Mouse (Mus musculus): ENCODE results near the gene St3gal5. TPM values are rescaled to one million over a fixed set of nuclear protein-coding genes. Genes with fewer than 3 reads are reported as not detected.
A peak's percentile ranks its signal among the peaks of the same experiment; 100 is the strongest.

Gene St3gal5
- polyA plus RNA-seq, 1 experiment = 27.6 TPM

GRCm38 (mm10) chr6:72179006-72179405, 81.6 kb downstream of the St3gal5 start:
- H3K79me2 ChIP-seq (ENCODE audit: control insufficient read depth, insufficient read depth) = no peaks in the 10 kb centered on the region

GRCm38 (mm10) chr6:72179562-72180502, 82.4 kb downstream of the St3gal5 start:
- no peak overlapping the region for H3ac ChIP-seq (ENCODE audit: control insufficient read depth, insufficient read length, low read depth)
- H3K36me3 ChIP-seq (ENCODE audit: control insufficient read depth, insufficient read depth) = no peaks in the 10 kb centered on the region
- no peak for TF ChIP-seq CTCF (IDR thresholded peaks at IDR 0.05; ENCODE audit: control insufficient read depth, insufficient read depth, insufficient read length)
- TF ChIP-seq USF1 (IDR thresholded peaks at IDR 0.05; ENCODE audit: low read depth) = no peak
- TF ChIP-seq MAX (IDR thresholded peaks at IDR 0.05) = no peak
- TF ChIP-seq MYOG (IDR thresholded peaks at IDR 0.05; ENCODE audit: control insufficient read depth, extremely low read depth, insufficient read length) = no peak
- no peak for TF ChIP-seq CEBPB (IDR thresholded peaks at IDR 0.05; ENCODE audit: low read depth)
- TF ChIP-seq FOSL1 (IDR thresholded peaks at IDR 0.05; ENCODE audit: insufficient read depth, low read length, poor library complexity, severe bottlenecking) = no peak
- no peak for TF ChIP-seq MYOD1 (IDR thresholded peaks at IDR 0.05; ENCODE audit: control insufficient read depth, insufficient read length, low read depth)
- no peak overlapping the region for H3K4me3 ChIP-seq (ENCODE audit: insufficient read depth, poor library complexity, severe bottlenecking)
- no peaks in the 10 kb centered on the region for H3K27me3 ChIP-seq (ENCODE audit: control insufficient read depth, insufficient read depth, insufficient read length)
- H3K79me2 ChIP-seq (ENCODE audit: control insufficient read depth, insufficient read depth) = no peaks in the 10 kb centered on the region
- H3K79me3 ChIP-seq (ENCODE audit: low read depth) = no peaks in the 10 kb centered on the region

More at GRCm38 (mm10) chr6:72179006-72179405, 81.6 kb downstream of the St3gal5 start:
- no peaks in the 10 kb centered on the region for H3K36me3 ChIP-seq (ENCODE audit: control insufficient read depth, insufficient read depth)
- H3K79me3 ChIP-seq (ENCODE audit: low read depth) = no peaks in the 10 kb centered on the region
- no peaks in the 10 kb centered on the region for H3K27me3 ChIP-seq (ENCODE audit: control insufficient read depth, insufficient read depth, insufficient read length)
- H3ac ChIP-seq (ENCODE audit: control insufficient read depth, insufficient read length, low read depth) = no peak overlapping the region
- H3K4me3 ChIP-seq (ENCODE audit: insufficient read depth, poor library complexity, severe bottlenecking) = no peak overlapping the region
- TF ChIP-seq FOSL1 (IDR thresholded peaks at IDR 0.05; ENCODE audit: insufficient read depth, low read length, poor library complexity, severe bottlenecking) = no peak
- no peak for TF ChIP-seq MYOD1 (IDR thresholded peaks at IDR 0.05; ENCODE audit: control insufficient read depth, insufficient read length, low read depth)
- no peak for TF ChIP-seq CTCF (IDR thresholded peaks at IDR 0.05; ENCODE audit: control insufficient read depth, insufficient read depth, insufficient read length)
- no peak for TF ChIP-seq MYOG (IDR thresholded peaks at IDR 0.05; ENCODE audit: control insufficient read depth, extremely low read depth, insufficient read length)
- TF ChIP-seq CEBPB (IDR thresholded peaks at IDR 0.05; ENCODE audit: low read depth) = no peak
- no peak for TF ChIP-seq MAX (IDR thresholded peaks at IDR 0.05)
- TF ChIP-seq USF1 (IDR thresholded peaks at IDR 0.05; ENCODE audit: low read depth) = no peak

GRCm38 (mm10) chr6:72184576-72184975, 87.2 kb downstream of the St3gal5 start:
- Histone ChIP-seq H3K79me2 (ENCODE audit: control insufficient read depth, insufficient read depth) (no peaks in the 10 kb centered on the region), H3ac (ENCODE audit: control insufficient read depth, insufficient read length, low read depth) (no peak overlapping the region), H3K4me3 (ENCODE audit: insufficient read depth, poor library complexity, severe bottlenecking) (no peak overlapping the region), H3K27me3 (ENCODE audit: control insufficient read depth, insufficient read depth, insufficient read length) (no peaks in the 10 kb centered on the region), H3K79me3 (ENCODE audit: low read depth) (no peaks in the 10 kb centered on the region), H3K36me3 (ENCODE audit: control insufficient read depth, insufficient read depth) (no peaks in the 10 kb centered on the region)
- TF ChIP-seq CTCF (IDR thresholded peaks at IDR 0.05; ENCODE audit: control insufficient read depth, insufficient read depth, insufficient read length) = no peak
- no peak for TF ChIP-seq MYOG (IDR thresholded peaks at IDR 0.05; ENCODE audit: control insufficient read depth, extremely low read depth, insufficient read length)
- no peak for TF ChIP-seq MAX (IDR thresholded peaks at IDR 0.05)
- no peak for TF ChIP-seq USF1 (IDR thresholded peaks at IDR 0.05; ENCODE audit: low read depth)
- no peak for TF ChIP-seq MYOD1 (IDR thresholded peaks at IDR 0.05; ENCODE audit: control insufficient read depth, insufficient read length, low read depth)
- no peak for TF ChIP-seq FOSL1 (IDR thresholded peaks at IDR 0.05; ENCODE audit: insufficient read depth, low read length, poor library complexity, severe bottlenecking)
- no peak for TF ChIP-seq CEBPB (IDR thresholded peaks at IDR 0.05; ENCODE audit: low read depth)

DNA sequence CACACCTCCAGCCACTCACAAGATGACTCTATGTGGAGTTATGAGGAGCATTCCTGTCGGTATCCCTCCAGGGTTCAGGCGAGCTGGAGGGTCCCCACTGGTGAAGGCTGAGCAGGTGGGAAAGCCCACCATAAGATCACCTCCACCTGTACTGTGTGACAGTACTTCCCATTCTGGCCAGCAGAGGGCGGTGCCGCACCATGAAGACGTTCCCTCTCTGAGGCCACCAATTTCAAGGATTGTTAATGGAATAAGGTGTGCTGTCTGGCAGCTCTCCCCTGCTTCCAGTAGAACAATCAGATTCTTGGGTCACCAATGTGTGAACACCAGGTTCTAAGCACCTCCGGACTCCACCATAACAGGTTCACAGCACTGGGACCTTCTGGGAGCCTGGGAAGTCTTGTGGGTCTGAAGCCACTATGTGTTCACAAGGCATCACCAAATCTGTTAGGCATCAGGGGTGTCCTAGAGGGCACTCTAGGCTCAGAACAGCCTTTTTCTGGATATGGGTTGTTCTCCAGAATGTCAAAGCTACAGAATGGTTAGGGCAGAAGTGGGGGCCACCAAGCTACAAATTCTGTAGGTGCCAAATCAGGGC, 88.6 kb downstream of the St3gal5 start:
- H3K4me3 ChIP-seq (ENCODE audit: insufficient read depth, poor library complexity, severe bottlenecking) = no peak overlapping the region
- no peaks in the 10 kb centered on the region for H3K27me3 ChIP-seq (ENCODE audit: control insufficient read depth, insufficient read depth, insufficient read length)
- H3K79me2 ChIP-seq (ENCODE audit: control insufficient read depth, insufficient read depth) = no peaks in the 10 kb centered on the region
- no peaks in the 10 kb centered on the region for H3K36me3 ChIP-seq (ENCODE audit: control insufficient read depth, insufficient read depth)
- TF ChIP-seq USF1 (IDR thresholded peaks at IDR 0.05; ENCODE audit: low read depth) (no peak), CTCF (IDR thresholded peaks at IDR 0.05; ENCODE audit: control insufficient read depth, insufficient read depth, insufficient read length) (peak; percentile 92), MYOG (IDR thresholded peaks at IDR 0.05; ENCODE audit: control insufficient read depth, extremely low read depth, insufficient read length) (no peak)
- no peak overlapping the region for H3ac ChIP-seq (ENCODE audit: control insufficient read depth, insufficient read length, low read depth)
- H3K79me3 ChIP-seq (ENCODE audit: low read depth) = no peaks in the 10 kb centered on the region

DNA sequence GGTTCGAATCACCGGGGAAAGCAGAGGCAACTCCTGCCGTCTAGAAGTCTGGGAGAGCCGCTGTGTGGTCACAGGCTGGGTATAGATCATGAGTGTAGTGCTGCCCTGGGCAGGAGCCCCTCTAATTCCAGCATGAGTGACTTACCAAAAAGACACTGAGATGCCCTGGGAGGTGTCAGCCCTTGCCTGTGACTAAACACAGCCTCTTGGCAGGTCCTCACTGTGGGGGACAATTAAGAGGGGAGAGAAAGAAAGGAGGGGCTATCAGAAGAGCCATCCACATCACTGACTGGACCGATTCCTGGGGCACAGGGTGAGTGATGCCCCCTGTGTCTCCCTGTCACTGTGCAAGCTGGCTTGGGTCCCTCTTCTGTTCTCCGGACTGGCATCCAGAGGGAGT, 89.4 kb downstream of the St3gal5 start:
- no peaks in the 10 kb centered on the region for H3K79me2 ChIP-seq (ENCODE audit: control insufficient read depth, insufficient read depth)
- no peak for TF ChIP-seq CTCF (IDR thresholded peaks at IDR 0.05; ENCODE audit: control insufficient read depth, insufficient read depth, insufficient read length)
- no peak for TF ChIP-seq USF1 (IDR thresholded peaks at IDR 0.05; ENCODE audit: low read depth)
- TF ChIP-seq CEBPB (IDR thresholded peaks at IDR 0.05; ENCODE audit: low read depth) = no peak
- H3ac ChIP-seq (ENCODE audit: control insufficient read depth, insufficient read length, low read depth) = no peak overlapping the region
- no peak overlapping the region for H3K4me3 ChIP-seq (ENCODE audit: insufficient read depth, poor library complexity, severe bottlenecking)
- no peaks in the 10 kb centered on the region for H3K27me3 ChIP-seq (ENCODE audit: control insufficient read depth, insufficient read depth, insufficient read length)
- no peaks in the 10 kb centered on the region for H3K79me3 ChIP-seq (ENCODE audit: low read depth)
- no peaks in the 10 kb centered on the region for H3K36me3 ChIP-seq (ENCODE audit: control insufficient read depth, insufficient read depth)
